Mouse (Mus musculus) monocyte, adult 5-6 weeks (primary cell): ENCODE data around the gene Mchr1. TPM values are rescaled to one million over a fixed set of nuclear protein-coding genes. Genes with fewer than 3 reads are reported as not detected.

Experiments
- ATAC-seq: fragments of 153-309, 156-312 bp; replicated peaks from 2 replicates; pipeline ENCODE4 v1.8.0; 2017; ENCODE audit warnings: mild to moderate bottlenecking; ENCODE audit not compliant: low TSS enrichment, insufficient number of reproducible peaks, severe bottlenecking, poor library complexity, low FRiP score
- total RNA-seq: library from RNA; stranded (forward); fragments of 200-1000, 200-491, 200-594 nt; gene quantifications from 3 replicates; pipeline ENCODE4 v1.2.3, GENCODE M21; 2017

Gene Mchr1
- total RNA-seq, 1 experiment from 2014 or later = not detected

- ATAC-seq = no peak
Observed at GRCm38 (mm10) chr15:81259304-81259703, 24.0 kb downstream of the Mchr1 start.

- no peak for ATAC-seq
Observed at GRCm38 (mm10) chr15:81260208-81260607, 24.9 kb downstream of the Mchr1 start.

GRCm38 (mm10) chr15:81264392-81265095 lies 29.2 kb downstream of the Mchr1 start:
- no peak for ATAC-seq

GRCm38 (mm10) chr15:81267416-81267815 lies 32.1 kb downstream of the Mchr1 start:
- no peak for ATAC-seq

GRCm38 (mm10) chr15:81272305-81273053 lies 37.2 kb downstream of the Mchr1 start:
- no peak for ATAC-seq

- ATAC-seq = no peak
Observed at GRCm38 (mm10) chr15:81273361-81273760, 38.1 kb downstream of the Mchr1 start.

- no peak for ATAC-seq
Observed at GRCm38 (mm10) chr15:81277928-81278327, 42.6 kb downstream of the Mchr1 start.

- ATAC-seq = no peak
Observed at GRCm38 (mm10) chr15:81278699-81279098, 43.4 kb downstream of the Mchr1 start.

GRCm38 (mm10) chr15:81284121-81284734 lies 48.9 kb downstream of the Mchr1 start:
- no peak for ATAC-seq

Other genes starting within 250 kb of the Mchr1 start
- gene Mrtfa, start 44.7 kb upstream of the Mchr1 start, total RNA-seq = 35.0 to 74.6 TPM (median 45.6 TPM) in 3 replicates
- gene Slc25a17, start 125.3 kb downstream of the Mchr1 start, total RNA-seq = 43.5 to 45.1 TPM (median 44.4 TPM) in 3 replicates
- 172 to 282 TPM (median 279 TPM) in 3 replicates for gene St13, start 164.6 kb downstream of the Mchr1 start, total RNA-seq
- gene Xpnpep3, start 164.6 kb downstream of the Mchr1 start, total RNA-seq = 7.1 to 12.2 TPM (median 7.6 TPM) in 3 replicates
- 0.19 to 0.43 TPM in 2 of 3 replicates, not detected in the other for gene Dnajb7, start 172.8 kb downstream of the Mchr1 start, total RNA-seq
- 121 to 126 TPM (median 122 TPM) in 3 replicates for gene Rbx1, start 230.8 kb downstream of the Mchr1 start, total RNA-seq